Mouse (Mus musculus) bone marrow macrophage, adult 2 months (primary cell): Measurements from ENCODE around the gene Fut8.

Experiments
- CTCF ChIP-seq: IDR thresholded peaks from 2 replicates; pipeline ENCODE4 v1.5.1; 2012; ENCODE audit warnings: low read depth, mild to moderate bottlenecking, low read length, moderate library complexity
- POLR2A ChIP-seq: IDR thresholded peaks from 2 replicates; pipeline ENCODE4 v1.6.1; 2012; ENCODE audit warnings: mild to moderate bottlenecking, low read depth, low read length, borderline replicate concordance

DNA sequence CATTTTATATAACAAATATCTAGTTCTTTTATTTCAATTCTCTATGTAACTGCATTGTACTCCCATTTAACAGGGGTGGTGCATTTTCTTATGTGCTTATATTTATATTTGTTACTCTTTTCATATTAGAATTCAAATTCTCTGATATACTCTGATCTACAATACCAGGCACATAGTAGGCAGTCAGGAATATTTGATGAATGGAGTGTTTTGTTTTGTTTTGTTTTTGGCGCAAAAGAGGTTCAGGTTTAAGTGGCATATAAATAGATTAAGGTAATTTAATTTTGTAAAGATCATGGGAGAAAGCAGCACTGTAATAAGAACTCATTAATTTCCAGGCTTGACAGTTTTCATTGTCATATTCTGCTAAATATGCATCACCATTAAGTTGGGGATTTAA, 58.2 kb downstream of the Fut8 start:
- TF ChIP-seq CTCF (no peak), POLR2A (no peak)
